Mouse (Mus musculus) lung, embryonic 14.5 days (tissue): ENCODE results near the gene Ntrk3. TPM values are rescaled to one million over a fixed set of nuclear protein-coding genes. Genes with fewer than 3 reads are reported as not detected.

Experiments used
- ATAC-seq: fragments of 200-750 bp; cut with Nextera tagmentation; 2 replicates; pipeline ENCODE4 v1.8.0; 2017; ENCODE audit warnings: mild to moderate bottlenecking, moderate TSS enrichment, moderate library complexity; ENCODE audit not compliant: insufficient read depth
- DNase-seq: peaks from one replicate; pipeline ENCODE4 v3.0.0-alpha.2; 2015
- H3K27ac ChIP-seq: fragments of 300-500 bp; sonication (generic); 2 replicates; pipeline ENCODE4 v1.5.1; 2014; ENCODE audit warnings: low read depth, mild to moderate bottlenecking, moderate library complexity
- H3K27me3 ChIP-seq: fragments of 300-500 bp; sonication (generic); 2 replicates; pipeline ENCODE4 v1.6.1; 2014; ENCODE audit warnings: low read length, control low read depth; ENCODE audit not compliant: insufficient read depth
- H3K36me3 ChIP-seq: fragments of 300-500 bp; sonication (generic); 2 replicates; pipeline ENCODE4 v1.6.1; 2014; ENCODE audit warnings: control low read depth; ENCODE audit not compliant: insufficient read depth
- H3K4me1 ChIP-seq: fragments of 300-500 bp; sonication (generic); 2 replicates; pipeline ENCODE4 v1.6.1; 2014; ENCODE audit warnings: antibody characterized with exemption, control low read depth; ENCODE audit not compliant: insufficient read depth
- H3K4me2 ChIP-seq: fragments of 300-500 bp; sonication (generic); 2 replicates; pipeline ENCODE4 v1.6.1; 2014; ENCODE audit warnings: mild to moderate bottlenecking
- H3K4me3 ChIP-seq: fragments of 300-500 bp; sonication (generic); 2 replicates; pipeline ENCODE4 v1.5.1; 2014; ENCODE audit warnings: low read depth, low read length
- H3K9ac ChIP-seq: fragments of 300-500 bp; sonication (generic); 2 replicates; pipeline ENCODE4 v1.6.1; 2014
- H3K9me3 ChIP-seq: fragments of 300-500 bp; sonication (generic); 2 replicates; pipeline ENCODE4 v1.6.1; 2016; ENCODE audit warnings: low read depth, low read length, control low read depth
- CTCF ChIP-seq: IDR thresholded peaks from 2 replicates; pipeline ENCODE4 v1.5.1; 2016; ENCODE audit warnings: antibody characterized with exemption, low read depth
- WGBS: fragments of 180-500 bp; shearing (Covaris S2); extraction: QIAGEN DNeasy Blood & Tissue Kit; methylation state at CpG from one replicate; pipeline ENCODE4 v1.1.7; 2014; 5-methylcytosine and 5-hydroxymethylcytosine counted together
- polyA plus RNA-seq: library from polyadenylated mRNA; unstranded; fragments of >200 nt; fragmentation: Nextera tagmentation; extraction: Ambion mirVana; gene quantifications from 2 replicates; pipeline ENCODE4 v1.2.1, GENCODE M21; 2014

Gene Ntrk3
- polyA plus RNA-seq, 1 experiment from 2014 or later, result 0.36 TPM

GRCm38 (mm10) chr7:78361341-78362309 lies 376.2 kb downstream of the Ntrk3 start:
- Histone ChIP-seq H3K27ac (no peak overlapping the region), H3K4me1 (no peaks in the 10 kb centered on the region), H3K9ac (no peak overlapping the region), H3K27me3 (no peaks in the 10 kb centered on the region), H3K36me3 (no peaks in the 10 kb centered on the region), H3K4me2 (no peak overlapping the region), H3K4me3 (no peak overlapping the region), H3K9me3 (no peaks in the 10 kb centered on the region)
- no peak for TF ChIP-seq CTCF
- WGBS, result 72% methylated on average over 8 of the region's 8 CpGs
- ATAC-seq (no peak), DNase-seq (no peak)

DNA sequence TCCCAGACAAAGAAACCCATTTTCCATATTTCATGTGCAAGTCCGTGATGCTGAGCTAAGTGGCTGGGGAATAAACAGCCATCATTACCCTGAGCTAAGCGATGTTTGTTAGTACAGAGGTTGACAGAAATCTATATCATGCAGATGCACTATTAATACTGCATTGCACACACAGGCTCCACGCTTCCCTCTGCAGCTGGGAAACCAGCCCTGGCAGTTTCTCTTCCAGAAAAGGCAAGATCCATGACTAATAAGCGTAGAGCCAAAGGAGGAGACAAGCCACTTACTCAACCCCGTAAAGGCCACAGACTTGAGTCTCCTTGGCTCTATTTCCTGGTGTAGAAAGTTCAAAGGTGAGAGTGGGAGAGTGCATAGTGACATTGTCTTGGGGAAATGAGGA lies 390.3 kb downstream of the Ntrk3 start:
- H3K27me3 ChIP-seq, result no peaks in the 10 kb centered on the region
- H3K36me3 ChIP-seq, result no peaks in the 10 kb centered on the region
- no peak for TF ChIP-seq CTCF
- WGBS, result 72% methylated on average over 5 of the region's 5 CpGs
- H3K27ac ChIP-seq, result no peak overlapping the region
- H3K9me3 ChIP-seq, result no peaks in the 10 kb centered on the region
- no peak overlapping the region for H3K9ac ChIP-seq
- no peak for DNase-seq
- H3K4me2 ChIP-seq, result no peak overlapping the region
- no peak for ATAC-seq
- H3K4me1 ChIP-seq, result no peaks in the 10 kb centered on the region
- H3K4me3 ChIP-seq, result no peak overlapping the region

GRCm38 (mm10) chr7:78333422-78333821 lies 404.4 kb downstream of the Ntrk3 start:
- Histone ChIP-seq H3K9ac (no peak overlapping the region), H3K9me3 (no peaks in the 10 kb centered on the region), H3K4me2 (no peak overlapping the region), H3K36me3 (no peaks in the 10 kb centered on the region), H3K27ac (no peak overlapping the region), H3K4me1 (no peaks in the 10 kb centered on the region), H3K4me3 (no peak overlapping the region), H3K27me3 (no peaks in the 10 kb centered on the region)
- DNase-seq, result no peak
- ATAC-seq, result no peak
- no peak for TF ChIP-seq CTCF

GRCm38 (mm10) chr7:78328301-78328700 lies 409.5 kb downstream of the Ntrk3 start:
- H3K27me3 ChIP-seq, result no peaks in the 10 kb centered on the region
- no peak overlapping the region for H3K27ac ChIP-seq
- ATAC-seq, result no peak
- DNase-seq, result no peak
- no peaks in the 10 kb centered on the region for H3K36me3 ChIP-seq
- 86% methylated on average over 2 of the region's 2 CpGs for WGBS
- no peak overlapping the region for H3K4me3 ChIP-seq
- H3K4me1 ChIP-seq, result no peaks in the 10 kb centered on the region
- no peak overlapping the region for H3K4me2 ChIP-seq
- TF ChIP-seq CTCF, result no peak
- H3K9ac ChIP-seq, result no peak overlapping the region
- no peaks in the 10 kb centered on the region for H3K9me3 ChIP-seq

- H3K36me3 ChIP-seq, result no peaks in the 10 kb centered on the region
- 78% methylated on average over 3 of the region's 3 CpGs for WGBS
- H3K27me3 ChIP-seq, result no peaks in the 10 kb centered on the region
- H3K9me3 ChIP-seq, result no peaks in the 10 kb centered on the region
- DNase-seq (no peak), ATAC-seq (no peak)
- H3K4me1 ChIP-seq, result no peaks in the 10 kb centered on the region
- H3K9ac ChIP-seq, result no peak overlapping the region
- H3K4me3 ChIP-seq, result no peak overlapping the region
- no peak overlapping the region for H3K27ac ChIP-seq
- no peak for TF ChIP-seq CTCF
- H3K4me2 ChIP-seq, result no peak overlapping the region
Observed at GRCm38 (mm10) chr7:78326185-78326584, 411.6 kb downstream of the Ntrk3 start.

GRCm38 (mm10) chr7:78318640-78319039 lies 419.2 kb downstream of the Ntrk3 start:
- Histone ChIP-seq H3K27me3 (no peaks in the 10 kb centered on the region), H3K4me3 (no peak overlapping the region), H3K9me3 (no peaks in the 10 kb centered on the region), H3K27ac (no peak overlapping the region), H3K36me3 (no peaks in the 10 kb centered on the region), H3K4me1 (no peaks in the 10 kb centered on the region), H3K4me2 (no peak overlapping the region), H3K9ac (no peak overlapping the region)
- 83% methylated on average over 4 of the region's 4 CpGs for WGBS
- no peak for TF ChIP-seq CTCF
- DNase-seq (no peak), ATAC-seq (no peak)

- Histone ChIP-seq H3K9ac (no peak overlapping the region), H3K27me3 (no peaks in the 10 kb centered on the region), H3K9me3 (peaks cover 6% of the 10 kb centered on the region; the same call in 1 of the 2 replicates), H3K36me3 (no peaks in the 10 kb centered on the region), H3K4me3 (no peak overlapping the region), H3K4me2 (no peak overlapping the region), H3K4me1 (no peaks in the 10 kb centered on the region), H3K27ac (no peak overlapping the region)
- ATAC-seq (no peak), DNase-seq (no peak)
- no peak for TF ChIP-seq CTCF
- WGBS, result 82% methylated on average over 1 of the region's 1 CpGs
Observed at GRCm38 (mm10) chr7:78305770-78306169, 432.0 kb downstream of the Ntrk3 start.
